Mouse (Mus musculus): ENCODE measurements around the gene Emc9.

The Emc9 gene

DNA sequence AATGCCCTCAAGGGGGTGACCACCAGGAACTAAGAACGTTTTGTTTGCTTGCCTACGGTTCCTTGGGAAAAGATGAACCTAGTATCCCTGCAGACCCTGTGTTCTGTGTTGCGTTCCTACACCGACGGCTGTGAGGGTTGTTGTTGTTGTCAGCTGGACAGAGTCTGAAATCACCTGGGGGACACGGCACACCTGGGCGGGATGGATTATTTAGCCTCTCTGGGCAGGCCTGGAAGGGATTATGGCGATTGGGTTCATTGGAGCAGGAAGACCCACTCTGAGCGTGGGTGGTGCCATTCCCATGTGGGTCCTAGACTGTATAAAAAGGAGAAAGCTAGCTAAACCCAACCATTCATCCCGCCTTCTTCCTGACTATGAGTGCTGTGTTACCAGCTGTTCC, 23.2 kb downstream of the Emc9 start:
- intact Hi-C loops (cut with DNase I): no loop called here

- intact Hi-C loops (cut with DNase I): no loop called here
These were observed 24.7 kb downstream of the Emc9 start, which contains the start of gene A730061H03Rik for GRCm38 (mm10) chr14:55560202-55561073. A730061H03Rik (minus strand) TSS chr14:55560406.

- intact Hi-C loops (cut with DNase I): no loop called here
These were observed 25.3 kb downstream of the Emc9 start, which contains the start of gene Dcaf11 for GRCm38 (mm10) chr14:55559799-55560201. Dcaf11 (plus strand) TSS chr14:55560006.

DNA sequence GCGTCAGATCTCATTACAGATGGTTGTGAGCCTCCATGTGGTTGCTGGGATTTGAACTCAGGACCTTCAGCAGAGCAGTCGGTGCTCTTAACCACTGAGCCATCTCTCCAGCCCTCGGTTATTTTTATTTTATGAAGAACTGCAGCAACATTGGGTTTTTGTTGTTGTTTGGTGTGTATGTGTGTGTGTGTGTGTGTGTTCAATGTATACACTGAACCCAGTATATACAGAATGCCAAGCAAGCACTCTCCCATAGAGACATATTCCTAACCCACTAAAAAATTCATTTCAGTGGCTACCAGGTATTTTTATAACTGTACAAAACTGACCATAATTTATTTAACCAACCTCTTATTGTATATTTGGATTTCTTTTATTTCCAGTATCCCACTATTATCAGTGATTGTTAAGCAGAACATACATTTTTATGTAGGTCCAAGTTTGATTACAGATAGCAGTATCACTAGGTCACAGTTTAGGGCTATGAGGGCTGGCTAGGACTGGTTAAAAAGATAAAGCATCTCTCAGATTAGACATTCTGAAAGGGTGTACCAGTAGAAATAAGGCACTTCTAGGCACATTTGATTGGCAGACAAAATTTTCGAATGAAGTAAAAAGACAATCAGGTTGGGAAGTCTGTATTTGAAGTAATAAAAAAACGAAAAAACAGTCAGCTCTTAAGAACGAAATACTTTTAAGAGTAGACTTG, 26.2 kb downstream of the Emc9 start:
- intact Hi-C loops (cut with DNase I): no loop called here

DNA sequence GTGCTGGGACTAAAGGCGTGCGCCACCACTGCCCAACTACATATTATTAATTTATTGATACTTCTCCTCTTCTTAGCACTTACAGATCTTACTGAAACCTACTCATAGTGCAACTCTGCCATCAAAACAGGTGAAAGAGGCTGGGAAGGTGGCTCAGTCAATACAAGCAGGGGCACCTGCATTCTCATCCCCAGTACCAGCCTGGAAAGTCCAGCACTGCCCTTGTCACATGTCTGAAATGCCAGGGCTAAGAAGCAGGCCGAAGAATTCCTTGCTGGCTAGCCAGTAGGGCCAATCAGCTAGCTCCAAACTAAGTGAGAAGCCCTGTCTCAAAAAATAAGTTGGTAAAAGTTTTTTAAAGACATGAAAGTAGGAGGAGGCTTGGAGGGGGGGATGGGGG, 27.5 kb downstream of the Emc9 start:
- intact Hi-C loops (cut with DNase I): loop anchor here (2.0 kb wide), 1 partner anchor 67 kb away; the partner anchor contains the start of gene Carmil3

GRCm38 (mm10) chr14:55557003-55557402, 28.1 kb downstream of the Emc9 start:
- intact Hi-C loops (cut with DNase I): loop anchor here (2.0 kb wide), 1 partner anchor 66 kb away; the partner anchor contains the start of gene Carmil3

- intact Hi-C loops (cut with DNase I): loop anchor here (2.0 kb wide), 1 partner anchor 65 kb away; the partner anchor contains the start of gene Carmil3
These were observed 29.3 kb downstream of the Emc9 start for GRCm38 (mm10) chr14:55555788-55556187.

GRCm38 (mm10) chr14:55554635-55555034, 30.5 kb downstream of the Emc9 start:
- intact Hi-C loops (cut with DNase I): no loop called here

DNA sequence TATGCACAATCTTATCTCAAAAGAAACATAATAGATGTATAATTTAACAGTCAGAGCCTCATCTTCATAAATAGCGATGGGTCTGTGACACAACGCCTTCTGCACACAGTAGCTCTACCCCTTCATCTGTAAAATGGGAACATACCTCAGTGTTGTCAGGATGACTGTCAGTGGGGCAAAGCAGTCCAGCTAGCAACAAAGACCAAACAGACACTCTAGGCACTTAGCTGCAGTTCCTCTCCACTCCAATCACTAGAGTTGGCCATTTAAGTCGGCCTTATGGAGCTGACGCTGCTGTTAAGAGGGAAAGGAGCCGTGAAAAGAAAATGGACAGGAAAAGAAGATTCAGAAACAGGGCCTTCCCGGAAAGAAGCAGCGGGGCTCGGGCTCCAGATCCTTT, 33.3 kb downstream of the Emc9 start:
- intact Hi-C loops (cut with DNase I): no loop called here

DNA sequence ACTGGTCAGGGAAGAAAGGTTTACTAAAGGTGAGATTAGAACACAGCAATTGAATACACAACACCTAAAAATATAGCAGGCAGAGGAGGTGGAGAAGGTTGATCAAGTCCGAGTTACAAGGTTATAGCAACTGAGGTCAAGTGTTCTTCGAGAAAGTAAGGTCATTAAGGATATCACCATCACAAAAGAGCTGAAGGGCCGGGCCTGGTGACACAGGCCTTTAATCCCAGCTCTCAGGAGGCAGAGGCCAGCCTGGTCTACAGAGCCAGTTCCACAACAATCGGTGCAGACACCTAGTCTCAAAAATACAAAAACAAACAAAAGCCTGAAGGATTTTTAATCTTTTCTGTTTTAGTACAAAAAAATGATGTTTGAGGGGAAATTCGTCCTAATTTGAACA, 33.8 kb downstream of the Emc9 start:
- intact Hi-C loops (cut with DNase I): no loop called here

- intact Hi-C loops (cut with DNase I): no loop called here
These were observed 34.9 kb downstream of the Emc9 start for GRCm38 (mm10) chr14:55550191-55550590.

- intact Hi-C loops (cut with DNase I): no loop called here
These were observed 40.8 kb downstream of the Emc9 start for GRCm38 (mm10) chr14:55544334-55544733.

- intact Hi-C loops (cut with DNase I): no loop called here
These were observed 42.8 kb downstream of the Emc9 start for GRCm38 (mm10) chr14:55542268-55542667.

GRCm38 (mm10) chr14:55540787-55541321, 44.2 kb downstream of the Emc9 start:
- intact Hi-C loops (cut with DNase I): no loop called here

- intact Hi-C loops (cut with DNase I): no loop called here
These were observed 44.9 kb downstream of the Emc9 start, which contains the start of gene Pck2 for GRCm38 (mm10) chr14:55540067-55540786. Pck2 (plus strand) TSS chr14:55540266.

- intact Hi-C loops (cut with DNase I): loop anchor here (2.0 kb wide), 1 partner anchor 39 kb away; no protein-coding TSS in a partner anchor
These were observed 48.9 kb downstream of the Emc9 start for GRCm38 (mm10) chr14:55536116-55536745.
